Mouse (Mus musculus) retina, postnatal 1 day (tissue): ENCODE data around the gene Cdc20b.

Experiments used
- DNase-seq: peaks from one replicate; pipeline ENCODE4 v3.0.0-alpha.2; 2012

Gene Cdc20b

DNA sequence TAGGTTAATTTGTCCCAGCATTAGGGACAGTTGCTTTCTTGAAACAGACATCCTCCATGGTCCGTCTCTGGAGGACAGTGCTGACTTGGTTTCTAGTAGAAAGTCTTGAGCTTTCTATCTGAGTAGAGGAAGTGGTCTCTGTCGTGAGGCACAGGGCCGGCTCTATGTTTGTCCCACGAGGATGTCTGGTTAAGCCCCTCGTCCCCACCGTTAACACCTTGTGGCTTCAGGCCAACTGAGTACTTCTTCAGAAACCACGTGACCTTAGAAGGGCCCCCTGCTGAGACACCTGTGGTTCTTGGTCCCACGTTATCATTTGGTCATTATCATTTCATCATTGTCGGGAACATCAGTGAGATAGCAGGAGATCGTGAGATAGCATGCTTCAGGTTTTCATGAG, 66.9 kb downstream of the Cdc20b start:
- DNase-seq, result no peak

DNA sequence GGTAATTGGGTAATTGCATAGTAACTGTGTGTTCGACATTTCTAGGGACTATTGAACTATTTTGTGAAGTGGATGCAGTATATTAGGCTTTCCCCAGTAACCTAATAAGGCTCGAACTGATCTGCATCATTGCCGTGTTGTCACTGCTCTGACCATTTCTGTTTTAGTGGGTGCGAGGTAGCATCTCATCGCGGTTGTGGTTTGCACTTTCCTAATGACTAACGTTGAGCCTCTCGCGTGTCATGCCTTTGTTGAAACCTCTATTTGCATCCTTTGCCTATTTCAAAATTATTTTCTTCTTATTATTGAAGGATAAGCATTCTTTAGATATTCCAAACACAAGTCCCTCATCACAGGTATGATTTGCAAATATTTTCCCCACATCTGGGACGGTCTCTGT, 69.8 kb downstream of the Cdc20b start:
- no peak for DNase-seq

DNA sequence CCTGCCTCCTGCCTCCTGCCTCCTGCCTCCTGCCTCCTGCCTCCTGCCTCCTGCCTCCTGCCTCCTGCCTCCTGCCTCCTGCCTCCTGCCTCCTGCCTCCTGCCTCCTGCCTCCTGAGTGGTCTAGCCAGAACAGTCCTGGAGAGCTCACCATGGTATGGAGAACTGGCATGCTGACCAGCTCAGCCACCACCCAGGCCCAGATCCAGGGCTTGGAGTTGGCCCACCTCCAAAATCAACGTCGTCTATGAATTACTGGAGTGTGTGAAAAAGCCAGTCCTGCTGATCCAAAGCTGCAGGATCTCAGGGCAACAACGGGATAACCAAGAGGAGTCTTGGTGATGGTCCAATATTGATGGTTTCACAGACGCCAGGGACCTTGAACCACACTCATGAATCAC, 84.1 kb downstream of the Cdc20b start:
- DNase-seq, result no peak

DNA sequence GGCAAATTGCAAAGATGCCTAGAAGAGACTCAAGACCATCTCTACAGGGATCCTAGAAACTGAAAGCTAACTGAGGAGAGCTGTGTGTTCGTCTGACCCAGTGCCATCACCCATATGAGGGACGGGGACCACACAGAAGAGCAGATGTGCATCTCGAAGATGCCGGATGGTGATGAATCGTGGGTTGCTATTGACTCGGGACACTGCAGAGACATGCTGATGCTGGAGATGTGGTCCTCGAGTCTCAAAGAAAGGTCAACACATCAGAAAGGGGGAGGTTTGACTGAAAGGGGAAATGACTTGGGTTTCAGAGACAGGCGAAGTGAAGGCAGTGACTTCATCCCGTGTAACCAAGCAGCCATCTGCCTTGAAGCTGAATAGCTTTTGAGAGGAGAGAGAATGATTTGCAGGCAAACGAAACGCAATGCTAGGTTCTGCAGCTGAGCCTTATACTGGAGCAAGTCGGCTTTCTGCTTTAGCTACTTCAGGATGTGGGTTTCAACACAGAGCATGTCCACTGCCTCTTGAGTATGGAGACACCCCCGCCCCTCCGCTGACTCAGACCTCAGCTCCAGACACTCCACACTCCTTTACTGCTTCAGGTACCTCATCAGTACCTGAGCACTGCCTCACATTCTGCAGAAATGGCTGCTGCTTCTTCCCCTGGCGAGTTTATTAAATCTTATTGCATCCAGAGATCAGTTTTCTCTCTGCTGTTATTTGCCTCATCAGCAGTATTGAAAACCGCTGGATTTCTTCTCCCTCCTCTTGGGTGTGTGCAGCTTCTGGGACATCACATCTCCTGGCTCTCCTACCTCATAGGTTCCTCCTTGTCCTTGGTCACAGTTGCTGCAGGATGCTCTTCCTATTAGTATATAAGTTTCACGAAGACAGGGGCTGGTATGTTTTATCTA, 85.7 kb downstream of the Cdc20b start:
- no peak for DNase-seq

DNA sequence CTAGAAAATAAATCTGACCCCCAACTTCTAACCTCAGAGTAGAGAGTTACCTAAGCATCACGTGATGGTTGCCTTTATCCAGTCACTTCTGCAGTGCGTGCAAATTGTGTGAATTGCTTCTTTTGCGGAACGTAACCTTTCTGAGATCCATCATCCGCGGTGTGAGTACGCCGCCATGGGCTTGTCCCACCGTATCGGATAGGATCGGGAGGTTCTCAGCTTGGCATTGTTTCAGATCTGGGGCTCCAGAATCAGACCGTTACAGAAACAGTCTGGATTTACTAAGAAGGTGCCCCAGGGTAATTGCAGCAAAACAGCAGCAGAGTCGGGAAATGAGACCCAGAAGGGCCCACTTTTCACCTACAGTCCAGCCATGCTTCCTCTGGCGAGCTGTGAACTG, 86.4 kb downstream of the Cdc20b start:
- DNase-seq, result no peak

DNA sequence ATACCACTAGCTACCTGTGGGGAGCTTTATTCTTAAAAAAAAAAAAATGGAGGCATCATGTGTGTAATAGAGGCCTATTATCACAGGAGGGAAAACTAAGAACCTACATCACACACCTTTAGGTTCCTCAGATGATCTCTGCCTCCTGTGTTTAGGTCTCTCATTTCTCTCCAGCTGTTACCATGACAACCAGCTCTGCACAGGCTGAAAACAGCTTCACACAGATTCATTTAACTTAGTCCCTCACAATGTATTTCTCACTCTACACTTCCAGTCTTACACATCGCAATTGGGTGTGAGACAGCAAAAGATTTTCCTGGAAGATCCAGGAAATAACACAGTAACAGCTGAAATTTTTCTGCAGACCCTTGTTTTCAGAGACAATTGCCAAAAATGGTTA, 95.1 kb downstream of the Cdc20b start:
- DNase-seq, result peak; percentile 22

DNA sequence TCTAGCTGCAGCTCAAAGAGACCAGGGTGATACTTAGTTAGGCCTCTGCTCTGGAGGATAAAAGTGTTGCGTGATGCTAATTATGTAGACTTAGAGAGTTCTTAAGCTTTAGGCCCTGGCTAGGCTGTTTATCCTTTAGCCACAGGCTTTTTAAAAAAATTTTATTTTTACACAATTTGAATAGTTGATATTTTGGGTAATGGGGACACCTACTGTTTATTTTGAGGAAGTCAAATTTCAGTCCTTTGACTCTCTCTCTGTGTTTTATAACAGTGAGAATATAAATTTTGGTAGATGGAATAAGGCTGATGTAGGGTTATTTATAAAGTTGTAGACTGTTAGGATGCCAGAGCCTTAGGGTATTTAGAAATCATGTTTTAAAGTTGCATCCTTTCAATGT, 104.7 kb downstream of the Cdc20b start:
- DNase-seq, result no peak
